Mouse (Mus musculus): ENCODE measurements at regions not wholly inside any gene's neighbourhood (a gene's known extent, or its start where the extent isn't known, plus 50 kb on each side); places are given as distances from the start of the nearest gene placed in this dataset.

DNA sequence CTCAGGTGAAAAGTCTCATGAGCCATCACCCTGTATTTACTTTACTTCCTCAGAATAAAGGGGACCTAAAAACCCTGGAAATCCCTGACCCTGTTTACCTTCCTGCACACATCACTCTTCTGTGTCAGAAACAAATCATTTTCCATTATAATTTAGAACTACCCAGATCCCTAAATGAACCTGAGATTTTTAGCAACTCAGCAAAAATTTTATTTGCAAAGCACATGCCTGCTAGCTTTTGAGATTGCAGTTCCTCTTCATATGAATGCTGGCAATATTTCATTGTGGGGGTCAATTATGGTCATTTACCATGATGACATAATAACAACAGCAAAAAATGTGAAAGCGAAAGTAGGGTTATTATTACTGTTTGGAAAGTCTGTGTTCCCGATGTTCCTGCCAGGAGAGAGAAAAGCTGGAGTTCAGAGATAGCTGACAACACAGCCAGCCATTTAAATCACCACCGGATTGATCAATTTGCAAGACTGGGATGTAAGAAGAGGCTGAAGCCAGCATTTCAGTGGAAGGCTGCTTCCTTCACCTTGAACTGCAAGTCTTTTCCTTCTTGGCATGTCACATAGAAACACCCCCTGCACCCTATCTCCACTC, 476.5 kb downstream of the Tmem161b start:
- TF ChIP-seq POLR2A (IDR thresholded peaks at IDR 0.05; ENCODE audit: insufficient read depth, low read depth, low read length) (no peak), EP300 (IDR thresholded peaks at IDR 0.05; ENCODE audit: insufficient read depth, low read depth, low read length) (no peak)
